Mouse (Mus musculus): ENCODE measurements around the gene Mapkapk2. TPM values are rescaled to one million over a fixed set of nuclear protein-coding genes. Genes with fewer than 3 reads are reported as not detected.

Mapkapk2 gene
- total RNA-seq, 2 experiments from 2014 or later = 26.6 to 32.4 TPM

- DNase-seq = no peak
Measured at GRCm38 (mm10) chr1:131110525-131111106, 13.0 kb upstream of the Mapkapk2 start.

- no peak for DNase-seq
Measured at GRCm38 (mm10) chr1:131107575-131108308, 10.1 kb upstream of the Mapkapk2 start.

GRCm38 (mm10) chr1:131103776-131104424 is 6.3 kb upstream of the Mapkapk2 start:
- DNase-seq = no peak

GRCm38 (mm10) chr1:131100808-131101207 is 3.2 kb upstream of the Mapkapk2 start:
- DNase-seq = no peak

- DNase-seq = peak; percentile 35 to 38
Measured at GRCm38 (mm10) chr1:131096803-131097699, 575 bp downstream of the Mapkapk2 start.

- DNase-seq = no peak
Measured at GRCm38 (mm10) chr1:131096132-131096695, 1.4 kb downstream of the Mapkapk2 start.

GRCm38 (mm10) chr1:131095574-131095973 is 2.1 kb downstream of the Mapkapk2 start:
- DNase-seq = no peak

- DNase-seq = no peak
Measured at GRCm38 (mm10) chr1:131093889-131094288, 3.7 kb downstream of the Mapkapk2 start.

- no peak for DNase-seq
Measured at GRCm38 (mm10) chr1:131092846-131093245, 4.8 kb downstream of the Mapkapk2 start.

- DNase-seq = no peak
Measured at GRCm38 (mm10) chr1:131092173-131092572, 5.5 kb downstream of the Mapkapk2 start.

- no peak for DNase-seq
Measured at GRCm38 (mm10) chr1:131091481-131091880, 6.1 kb downstream of the Mapkapk2 start.

GRCm38 (mm10) chr1:131090877-131091276 is 6.7 kb downstream of the Mapkapk2 start:
- DNase-seq = no peak

- no peak for DNase-seq
Measured at GRCm38 (mm10) chr1:131090261-131090660, 7.4 kb downstream of the Mapkapk2 start.

- no peak for DNase-seq
Measured at GRCm38 (mm10) chr1:131089525-131090127, 8.0 kb downstream of the Mapkapk2 start.

- no peak for DNase-seq
Measured at GRCm38 (mm10) chr1:131088547-131088946, 9.1 kb downstream of the Mapkapk2 start.

- no peak for DNase-seq
Measured at GRCm38 (mm10) chr1:131086907-131087306, 10.7 kb downstream of the Mapkapk2 start.

- no peak for DNase-seq
Measured at GRCm38 (mm10) chr1:131085957-131086739, 11.5 kb downstream of the Mapkapk2 start.

- no peak for DNase-seq
Measured at GRCm38 (mm10) chr1:131085272-131085671, 12.4 kb downstream of the Mapkapk2 start.

- DNase-seq = no peak
Measured at GRCm38 (mm10) chr1:131084289-131084688, 13.3 kb downstream of the Mapkapk2 start.

GRCm38 (mm10) chr1:131083609-131084008 is 14.0 kb downstream of the Mapkapk2 start:
- DNase-seq = no peak

GRCm38 (mm10) chr1:131083122-131083521 is 14.5 kb downstream of the Mapkapk2 start:
- no peak for DNase-seq
